Mouse (Mus musculus) gastrocnemius, postnatal 25 days (tissue): ENCODE results near the gene Galc. TPM values are rescaled to one million over a fixed set of nuclear protein-coding genes. Genes with fewer than 3 reads are reported as not detected.

Experiments
- DNase-seq: peaks from one replicate; pipeline ENCODE4 v3.0.0; 2022
- long read RNA-seq, 2 experiments: library from polyadenylated mRNA; stranded (forward); transcript quantifications; one replicate each; pipeline ENCODE4 v2.0.0; 2021
- total RNA-seq, 2 experiments: library from RNA; stranded (reverse); gene quantifications; 1 replicate in 1 of 2; 2 replicates in 1 of 2; pipeline ENCODE4 v1.2.3; 2021

The Galc gene
- total RNA-seq: 1 to 10 TPM; 3.9 to 4.2 TPM
- long read RNA-seq, experiment 1, partial matches to known transcripts: 0 of 6 reads
- long read RNA-seq, experiment 1, other reads (novel, unspliced or antisense): 5 of 6 reads
- long read RNA-seq, experiment 2, partial matches to known transcripts: 0 of 3 reads
- long read RNA-seq, experiment 2, other reads (novel, unspliced or antisense): 2 of 3 reads

DNA sequence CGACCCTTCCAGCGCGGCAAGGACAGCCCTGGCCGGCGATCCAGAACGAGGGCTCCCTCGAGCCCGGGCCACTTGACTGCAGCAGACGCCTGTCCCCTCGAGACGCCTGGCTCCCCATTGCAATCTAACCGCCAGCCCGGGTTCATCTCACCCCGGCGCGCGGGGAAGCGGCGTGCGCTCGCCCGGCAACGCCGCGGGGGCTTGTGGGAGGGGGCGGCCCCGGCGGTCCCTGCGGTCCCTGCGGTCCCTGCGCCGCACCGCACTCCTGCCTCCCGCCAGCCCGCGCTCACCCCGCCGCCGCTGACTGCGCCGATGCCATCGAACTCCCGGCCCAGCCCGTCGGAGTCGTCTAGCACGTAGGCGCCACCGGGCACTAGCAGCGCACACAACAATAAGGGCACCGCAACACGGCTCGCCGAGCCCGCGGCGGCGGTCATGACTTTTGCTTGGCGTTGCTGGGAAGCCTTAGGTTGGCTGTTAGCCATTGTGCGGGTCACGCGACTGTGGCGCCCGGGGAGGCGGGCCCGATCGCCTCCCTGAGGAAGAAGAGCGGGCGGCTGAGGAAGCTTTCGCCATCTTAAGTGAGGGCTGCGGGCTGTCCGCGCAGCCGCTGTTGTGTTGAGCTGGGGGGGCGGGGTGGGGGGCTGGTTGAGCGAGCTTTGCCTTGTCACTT, at the start of gene Galc:
Gene Galc, minus strand, starts transcription at position 615 of the 673 bp plus-strand sequence.
- DNase-seq: peak; percentile 86

DNA sequence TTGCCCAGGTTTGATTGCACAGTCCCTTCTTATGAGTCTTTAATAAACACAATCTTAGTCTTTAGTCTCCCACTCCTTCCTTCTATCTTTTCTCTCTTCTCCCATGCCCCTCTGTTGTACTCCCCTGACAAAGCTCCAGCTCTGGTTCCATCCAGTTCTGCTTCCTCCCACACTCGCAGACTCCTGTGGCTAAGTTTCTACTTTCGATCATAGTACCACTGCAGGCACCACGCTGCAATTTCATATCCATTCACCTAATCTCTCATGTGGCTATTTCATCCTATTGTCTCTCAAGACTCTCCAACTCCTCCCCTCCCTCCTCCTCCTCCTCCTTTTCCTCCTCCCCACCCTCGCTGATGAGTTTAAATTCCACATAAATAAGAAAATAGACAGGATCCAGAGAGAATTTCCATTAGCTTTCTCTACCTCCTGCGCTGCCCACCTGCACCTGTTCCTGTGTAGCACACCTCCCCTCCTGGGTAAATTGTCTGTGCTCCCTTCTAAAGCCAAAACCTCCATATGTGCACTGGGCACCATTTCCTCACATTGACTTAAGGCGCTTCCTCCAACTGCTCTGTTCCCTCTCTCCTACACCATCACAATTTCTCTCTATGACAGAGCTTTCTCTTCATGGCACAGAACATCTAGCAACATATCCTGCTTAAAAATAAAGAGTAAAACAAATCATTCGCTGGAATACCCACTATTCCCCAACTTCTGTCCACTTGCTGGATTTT, 48.1 kb upstream of the Galc start:
- DNase-seq: no peak

DNA sequence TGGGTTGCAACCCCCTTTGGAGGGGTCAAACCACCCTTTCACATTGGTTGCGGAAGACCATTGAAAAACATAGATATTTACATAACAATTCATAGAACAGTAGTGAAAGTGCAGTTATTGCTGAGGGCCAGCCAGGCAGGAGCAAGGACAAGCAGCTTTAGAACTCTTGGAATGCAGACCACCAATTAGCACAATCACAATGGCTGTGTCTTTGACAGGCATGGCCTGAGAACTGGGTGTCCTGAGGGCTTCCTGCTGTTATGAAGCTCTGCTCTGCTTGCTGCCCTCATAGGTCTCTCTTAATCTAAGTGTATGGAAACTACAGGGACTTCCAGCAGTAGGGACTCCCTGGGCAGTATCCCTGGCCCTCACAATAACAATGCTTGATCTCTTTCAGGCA, 43.8 kb upstream of the Galc start:
- DNase-seq: no peak

DNA sequence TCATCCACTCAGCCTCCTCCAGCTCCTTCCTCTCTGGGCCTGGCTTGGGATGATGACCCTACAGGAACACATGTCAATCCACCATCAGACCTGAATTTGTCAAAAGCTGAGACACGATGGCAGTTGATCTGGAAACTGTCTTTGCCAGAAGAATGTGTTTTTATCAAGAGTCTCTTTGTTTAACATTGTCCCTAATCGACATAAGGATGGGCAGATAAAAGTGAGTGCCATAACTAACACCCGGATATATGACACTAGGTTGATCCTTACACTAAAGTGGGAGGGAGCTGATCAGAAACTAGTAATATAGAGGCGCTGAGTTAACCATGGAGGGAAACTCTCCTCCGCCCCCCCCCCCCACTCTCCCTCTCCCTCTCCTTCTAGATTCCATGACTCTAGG, 42.7 kb upstream of the Galc start:
- DNase-seq: no peak

DNA sequence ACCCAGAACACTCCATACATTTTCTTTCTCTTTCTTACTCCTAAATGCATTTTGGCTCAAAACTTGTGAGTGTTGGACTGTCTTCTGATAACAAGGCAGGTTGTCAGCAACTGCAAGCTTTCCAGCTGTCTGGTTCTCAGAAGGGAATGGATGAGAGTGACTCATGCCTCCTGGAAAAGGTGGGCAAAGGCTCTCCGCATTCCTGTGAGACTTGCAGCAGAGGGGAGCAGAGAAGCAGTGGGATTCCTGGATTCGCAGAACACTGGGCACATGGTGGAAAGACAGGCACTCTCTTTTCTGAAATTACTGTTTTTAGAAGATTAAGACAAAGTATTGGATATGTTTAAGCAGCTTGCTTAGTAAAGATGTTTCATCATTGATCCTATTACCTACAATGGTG, 35.0 kb upstream of the Galc start:
- no peak for DNase-seq

DNA sequence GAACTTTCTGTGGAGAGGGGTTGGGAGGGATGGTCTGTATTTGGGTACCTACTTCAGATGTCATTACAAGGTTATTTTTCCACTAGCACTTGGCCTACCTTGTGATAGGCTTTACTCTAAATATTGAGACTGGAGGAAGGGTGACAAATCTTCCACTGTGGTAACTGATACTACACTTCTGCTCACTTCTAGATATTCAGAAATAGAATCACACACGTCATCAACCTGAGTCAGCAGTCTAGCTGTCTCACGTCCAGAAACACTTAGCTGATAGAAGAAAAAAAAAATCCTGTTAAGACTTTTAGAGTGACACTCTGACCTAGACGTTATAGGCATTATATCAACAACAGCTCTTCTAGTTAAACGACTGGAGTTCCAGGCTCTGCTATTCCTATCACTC, 33.0 kb upstream of the Galc start:
- DNase-seq: no peak

DNA sequence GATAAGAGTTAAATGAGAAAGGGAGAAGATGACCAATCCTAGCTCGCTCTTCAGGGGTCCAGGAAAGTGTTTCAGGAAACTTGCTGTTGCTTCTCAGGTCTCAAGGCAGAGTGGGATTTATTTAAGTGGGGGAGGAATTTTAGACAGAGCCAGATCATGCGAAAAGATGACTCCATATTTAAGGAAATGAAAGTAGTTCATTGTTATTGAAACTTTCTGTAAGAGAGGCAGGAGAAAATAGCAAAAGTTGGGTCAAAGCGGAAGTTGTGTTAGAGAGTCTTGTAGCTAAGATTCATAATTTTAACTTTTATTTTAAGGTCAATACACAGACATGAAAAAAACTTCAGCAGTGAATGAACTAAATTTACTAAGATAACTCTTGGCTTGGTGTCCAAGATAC, 31.2 kb upstream of the Galc start:
- no peak for DNase-seq

DNA sequence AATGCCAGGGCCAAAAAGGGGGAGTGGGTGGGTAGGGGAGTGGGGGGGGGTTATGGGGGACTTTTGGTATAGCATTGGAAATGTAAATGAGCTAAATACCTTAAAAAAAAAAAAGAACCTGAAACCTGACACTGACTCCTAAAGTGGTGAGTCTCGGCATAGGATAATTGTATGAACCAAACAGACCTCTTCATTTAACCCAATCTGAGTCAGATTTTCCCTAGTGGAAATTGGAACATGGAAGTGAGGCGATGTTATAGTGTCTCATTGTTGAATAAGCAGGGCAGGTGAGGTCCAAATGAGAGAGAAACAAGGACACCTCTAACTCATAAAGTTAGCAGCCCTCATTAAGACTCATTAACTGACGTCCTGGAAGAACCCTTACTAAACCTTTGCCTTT, 25.2 kb upstream of the Galc start:
- no peak for DNase-seq

DNA sequence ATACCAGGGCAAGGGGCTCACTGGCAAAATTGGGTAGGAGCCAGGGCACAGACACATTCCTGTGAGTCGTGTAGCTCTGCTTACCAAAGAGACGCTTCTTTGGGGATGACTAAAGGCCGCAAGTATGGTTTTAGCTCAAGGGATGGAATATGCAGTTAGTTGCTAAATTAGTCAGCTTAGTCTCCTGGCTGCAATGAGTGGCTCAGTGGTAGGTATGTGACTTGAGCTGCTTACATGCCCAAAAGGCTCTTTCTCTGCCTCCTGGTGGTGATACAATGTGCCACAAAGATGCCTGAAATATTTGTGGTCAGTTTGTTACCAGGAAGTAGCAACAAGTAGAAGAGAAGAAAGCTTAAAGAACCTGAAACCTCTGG, 24.2 kb upstream of the Galc start:
- no peak for DNase-seq

DNA sequence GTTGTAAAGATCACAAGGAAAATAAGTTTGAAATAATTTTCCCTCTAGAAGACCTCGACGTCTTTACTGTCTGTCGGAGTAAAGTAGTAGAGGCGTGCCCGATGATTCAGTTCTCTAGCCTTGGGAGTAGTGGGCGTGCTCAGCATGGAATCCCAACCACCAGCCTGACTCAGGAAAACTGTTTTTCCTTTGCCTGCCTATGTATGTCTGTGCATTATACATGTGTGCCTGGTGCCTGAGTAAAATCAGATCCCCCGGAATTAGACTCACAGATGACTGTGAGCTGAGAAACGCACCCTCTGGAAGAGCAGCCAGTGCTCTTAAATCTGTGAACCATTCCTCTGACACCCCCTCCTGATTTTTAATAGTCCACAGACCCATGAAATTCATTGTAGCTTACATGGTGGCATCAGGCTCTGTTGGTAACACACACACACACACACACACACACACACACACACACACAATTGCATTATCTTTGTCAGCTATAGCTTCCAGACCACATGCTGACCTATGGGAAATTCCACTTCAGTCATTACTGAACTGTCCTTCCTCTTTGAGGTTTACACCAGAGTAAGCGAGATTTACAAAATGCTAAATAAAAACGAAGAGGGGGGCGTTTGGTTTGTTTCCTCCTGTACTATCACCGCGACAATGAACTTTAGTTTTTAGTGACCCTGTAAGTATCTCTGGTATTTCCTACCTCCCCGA, 23.7 kb upstream of the Galc start:
- DNase-seq: no peak

DNA sequence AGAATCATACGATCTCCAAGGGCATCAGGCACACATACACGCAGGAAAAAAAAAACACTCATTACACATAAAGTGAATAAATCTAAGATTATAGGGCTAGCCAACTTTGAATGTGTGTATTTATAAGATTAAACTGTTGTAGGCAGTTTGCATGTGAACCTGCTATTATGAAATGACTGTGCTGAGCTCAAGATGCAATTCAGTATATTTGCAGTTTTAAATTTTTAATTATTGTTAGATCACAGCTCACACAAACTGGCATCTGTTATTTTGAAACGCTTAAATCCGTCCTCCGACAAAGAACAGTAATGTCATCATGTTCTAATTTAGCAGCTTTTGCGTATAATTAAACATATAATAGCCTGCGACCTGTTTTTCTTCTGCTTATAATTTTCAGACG, 21.7 kb upstream of the Galc start:
- no peak for DNase-seq

DNA sequence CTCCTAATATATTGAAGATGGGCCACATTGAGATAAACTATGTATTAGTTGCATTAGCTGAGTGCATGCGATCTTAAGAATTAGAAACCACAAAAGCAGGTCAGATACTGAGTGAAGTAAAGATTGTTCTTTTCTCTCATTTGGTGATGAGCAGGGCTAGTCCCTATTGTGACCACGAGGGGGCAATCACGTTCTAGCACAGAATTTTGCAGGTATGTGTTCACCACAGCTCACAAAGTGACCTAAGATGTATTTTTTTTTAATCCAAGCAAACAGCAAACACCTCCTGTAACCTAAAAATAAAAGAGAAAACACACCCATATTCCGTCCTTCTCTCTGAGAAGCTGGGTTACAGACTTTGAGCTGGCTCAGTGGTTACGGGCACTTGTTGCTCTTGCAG, 21.3 kb upstream of the Galc start:
- DNase-seq: no peak

DNA sequence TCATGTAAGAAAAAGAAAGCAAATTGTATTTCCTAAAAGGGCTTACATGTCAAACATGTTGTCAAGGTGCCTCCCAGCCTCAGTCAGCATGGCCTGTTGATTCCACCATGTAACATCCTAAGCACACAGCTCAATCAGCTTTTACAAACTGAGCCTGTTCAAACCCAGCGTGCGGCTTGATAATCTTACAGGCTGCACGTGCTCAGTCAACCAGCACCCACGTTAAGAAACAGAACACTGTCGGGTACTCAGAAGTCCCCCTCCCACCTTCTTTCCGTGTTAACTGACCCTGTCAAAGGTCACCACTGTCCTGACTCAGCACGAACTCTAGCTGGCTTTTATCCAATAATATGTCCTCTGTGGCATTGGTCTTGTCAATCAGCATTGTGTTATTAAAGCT, 13.2 kb upstream of the Galc start:
- DNase-seq: no peak

DNA sequence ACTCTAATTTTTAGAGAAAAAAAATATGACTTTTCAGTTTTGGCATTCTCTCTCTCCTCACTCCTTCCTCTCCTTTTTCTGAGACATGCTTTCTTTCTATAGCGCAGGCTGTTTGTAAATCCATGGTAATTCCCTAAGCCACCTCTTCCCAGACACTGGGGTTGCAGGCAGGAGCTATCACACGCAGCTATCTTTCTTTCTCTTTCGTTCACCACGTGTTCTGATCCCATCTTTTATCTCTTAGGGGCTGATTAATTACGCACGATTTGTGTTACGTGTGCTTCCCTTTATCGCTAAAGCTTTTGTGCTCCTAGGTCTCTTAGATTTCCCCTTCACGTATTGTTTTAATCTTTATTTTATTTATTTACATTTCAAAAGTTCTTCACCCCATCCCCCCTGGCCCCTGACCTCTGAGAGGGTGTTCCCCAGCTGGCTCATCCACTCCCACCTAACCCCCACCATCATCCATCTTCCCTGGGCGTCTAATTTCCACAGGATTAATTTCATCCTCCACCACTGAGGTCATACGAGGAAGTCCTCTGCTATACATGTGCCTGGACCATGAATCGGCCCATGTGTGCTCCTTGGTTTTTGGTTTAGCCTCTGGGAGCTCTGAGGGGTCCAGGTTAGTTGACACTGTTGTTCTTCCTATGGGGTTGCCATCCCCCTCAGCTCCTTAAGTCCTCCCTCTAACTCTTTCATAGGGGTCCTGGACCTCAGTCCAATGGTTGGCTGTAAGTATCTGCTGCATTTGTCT, 11.7 kb upstream of the Galc start:
- no peak for DNase-seq

DNA sequence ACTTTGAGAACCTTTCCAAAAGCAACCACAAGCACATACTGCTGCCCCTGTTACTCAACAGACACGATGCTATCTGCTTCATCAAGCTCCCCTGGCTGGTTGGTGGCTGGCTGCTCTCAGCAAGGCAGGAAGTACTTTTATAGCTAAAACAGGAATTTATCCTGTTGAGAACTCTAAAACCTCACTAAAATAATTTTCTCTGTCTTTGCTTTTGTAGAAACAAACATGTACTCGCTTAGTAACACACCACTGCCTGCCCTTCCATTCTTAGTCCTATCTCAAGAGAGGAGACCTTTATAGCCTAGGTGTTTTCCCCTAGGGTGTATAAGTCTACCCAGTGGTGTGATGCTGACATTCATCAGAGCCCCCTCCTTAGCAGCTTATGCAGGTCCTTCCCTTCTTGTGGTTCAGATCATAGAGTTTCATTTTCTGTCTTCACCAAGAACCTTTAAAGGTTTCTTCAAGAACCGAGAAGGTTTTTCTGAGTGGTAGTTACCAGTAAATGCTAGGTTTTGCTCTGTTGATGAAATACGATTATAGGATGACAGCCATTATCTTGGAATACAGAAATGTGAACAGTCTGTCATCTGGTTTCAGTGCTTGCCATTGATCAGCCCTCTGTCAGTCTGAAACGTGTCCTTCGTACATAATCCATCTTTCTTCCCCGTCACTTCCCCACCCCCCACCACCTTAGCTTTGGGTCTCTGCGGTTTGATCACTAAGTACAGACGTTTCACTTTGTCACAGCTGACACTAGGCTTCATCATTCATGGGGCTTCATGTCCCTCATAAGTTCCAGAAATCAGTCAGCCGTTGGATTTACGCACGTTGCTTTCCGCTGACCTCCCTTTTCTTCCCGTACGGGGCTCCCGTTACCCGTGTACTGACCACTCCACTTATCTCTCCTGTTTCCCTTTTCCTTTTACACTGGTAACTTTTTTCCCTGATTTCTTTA, 10.8 kb upstream of the Galc start:
- DNase-seq: no peak

DNA sequence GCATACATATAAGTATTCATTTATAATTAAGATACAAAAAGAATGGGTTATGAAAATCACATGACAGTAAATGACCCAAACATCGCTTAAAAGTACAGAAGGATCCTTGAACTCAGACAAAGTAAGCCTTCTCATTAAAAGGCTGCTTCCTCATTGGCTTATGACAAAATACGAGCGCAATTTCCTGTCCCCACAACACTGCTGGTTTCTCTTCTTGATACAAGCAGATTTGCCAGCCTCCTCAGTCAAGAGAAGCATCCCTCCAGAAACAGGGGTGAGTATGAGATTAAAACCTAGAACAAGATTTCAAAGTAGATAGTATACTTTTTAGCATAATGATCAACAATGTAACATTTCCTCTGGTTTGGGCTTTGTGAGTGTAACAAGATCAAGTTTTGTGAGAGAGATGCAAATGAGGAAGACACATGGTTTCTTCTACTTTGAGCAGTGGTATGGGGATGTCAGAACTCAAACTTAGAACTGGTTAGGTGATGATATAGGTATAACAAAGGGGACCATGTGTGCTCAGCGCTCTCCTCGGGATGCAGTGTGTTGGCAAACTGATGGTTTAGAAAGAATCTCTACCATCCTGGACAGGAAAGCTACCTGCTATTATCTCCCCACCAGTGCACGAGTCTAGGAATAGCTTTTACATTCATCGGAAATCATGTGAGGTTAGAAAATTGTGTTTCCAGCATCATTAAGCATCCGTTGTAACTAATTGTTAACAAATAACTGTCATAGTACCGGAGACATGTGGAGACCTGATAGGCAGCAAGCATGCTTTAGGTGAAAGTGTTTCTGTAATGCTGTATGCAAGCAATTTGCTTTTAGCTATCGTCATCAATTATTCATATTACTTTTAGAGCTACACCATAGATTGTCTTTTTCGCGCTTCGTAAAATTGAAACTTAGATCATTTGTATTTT, 9.4 kb upstream of the Galc start, which contains the start of gene Gpr65:
Gene Gpr65, plus strand, starts transcription at position 195 of the 929 bp plus-strand sequence.
- no peak for DNase-seq

DNA sequence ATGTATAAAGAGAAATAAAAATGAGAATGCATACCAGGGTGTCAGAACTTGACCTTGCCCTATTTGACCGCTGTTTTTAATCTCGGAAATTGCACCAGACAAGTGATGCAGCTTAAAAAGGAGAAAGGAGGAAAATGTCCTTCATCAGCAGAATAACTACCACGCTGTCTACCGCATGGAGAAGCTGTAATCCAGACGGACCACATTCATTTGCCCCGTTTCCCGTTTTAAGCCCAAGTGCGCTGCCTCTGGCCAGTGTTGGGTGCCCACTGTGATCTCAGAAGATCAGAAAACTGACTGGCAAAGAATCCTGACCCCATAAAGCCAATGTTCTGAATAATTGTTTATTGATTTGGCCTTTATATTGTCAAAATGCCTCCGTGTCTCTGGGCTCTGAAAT, 6.4 kb upstream of the Galc start:
- DNase-seq: no peak

DNA sequence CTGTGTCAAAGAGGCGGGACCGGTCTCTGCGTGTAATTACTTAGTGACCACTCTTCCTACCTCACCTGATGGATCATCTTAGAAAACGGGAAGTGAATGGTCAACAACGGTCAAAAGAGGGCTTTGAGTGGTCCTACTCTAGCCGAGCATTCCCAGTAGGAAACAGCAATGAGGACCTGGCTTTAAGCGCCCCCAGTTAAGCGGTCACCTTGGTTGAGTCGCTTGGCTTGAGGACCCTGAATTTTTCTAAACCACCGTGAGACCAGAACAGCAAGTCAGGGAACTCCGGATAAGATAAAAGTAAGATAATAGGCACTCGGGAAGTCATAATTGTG, 226 bp upstream of the Galc start:
- DNase-seq: no peak

DNA sequence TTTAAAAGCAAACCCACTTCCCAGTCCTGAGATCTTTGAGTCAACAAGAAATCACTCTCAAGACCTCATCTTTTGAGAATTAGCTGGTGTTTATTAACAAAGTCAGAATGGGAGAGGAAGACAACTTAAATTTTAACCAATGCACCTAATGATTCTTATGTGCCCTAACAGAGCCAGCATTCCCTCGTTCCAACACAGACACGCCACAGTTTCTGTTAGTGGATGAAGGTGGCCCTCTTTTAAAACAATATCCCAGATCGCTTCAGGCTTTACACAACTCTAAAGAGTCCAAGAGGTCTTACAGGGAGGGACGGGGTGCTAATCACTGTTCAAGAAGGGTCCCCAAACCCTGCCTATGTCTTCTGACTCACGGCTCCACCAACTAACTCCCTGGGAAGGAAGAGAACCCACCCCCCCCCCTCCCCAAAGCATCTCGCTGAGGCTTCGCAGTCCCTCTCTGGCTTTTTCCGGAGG, 851 bp downstream of the Galc start:
- DNase-seq: no peak
